Mouse (Mus musculus) right cerebral cortex, adult 18-20 months (tissue): ENCODE data around the gene Lgals7.

Experiments used
- DNase-seq: peaks from one replicate; pipeline ENCODE4 v3.0.0; 2022; ENCODE audit warnings: mixed read lengths

Gene Lgals7

GRCm38 (mm10) chr7:28831411-28832125 lies 32.1 kb upstream of the Lgals7 start:
- DNase-seq, result no peak

DNA sequence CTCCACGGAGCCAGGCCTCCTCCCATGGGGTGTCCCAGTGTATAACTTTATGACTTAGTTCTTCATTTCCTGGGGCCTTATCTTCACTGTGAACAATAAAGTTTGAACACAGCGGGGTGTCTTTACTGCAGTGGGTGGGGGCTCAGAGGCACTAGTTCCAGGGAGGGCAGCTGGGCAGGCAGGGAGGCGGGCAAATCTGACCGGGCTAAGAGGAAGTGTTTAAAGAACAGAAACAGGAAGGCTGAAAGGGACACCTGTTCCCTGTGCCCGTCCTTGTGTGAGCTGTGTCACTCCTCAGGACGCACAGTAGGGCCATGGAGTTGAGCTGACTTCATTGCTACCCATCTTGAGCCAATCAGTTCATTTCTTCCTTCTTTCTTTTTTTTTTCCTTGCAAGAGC lies 31.5 kb upstream of the Lgals7 start:
- no peak for DNase-seq

DNA sequence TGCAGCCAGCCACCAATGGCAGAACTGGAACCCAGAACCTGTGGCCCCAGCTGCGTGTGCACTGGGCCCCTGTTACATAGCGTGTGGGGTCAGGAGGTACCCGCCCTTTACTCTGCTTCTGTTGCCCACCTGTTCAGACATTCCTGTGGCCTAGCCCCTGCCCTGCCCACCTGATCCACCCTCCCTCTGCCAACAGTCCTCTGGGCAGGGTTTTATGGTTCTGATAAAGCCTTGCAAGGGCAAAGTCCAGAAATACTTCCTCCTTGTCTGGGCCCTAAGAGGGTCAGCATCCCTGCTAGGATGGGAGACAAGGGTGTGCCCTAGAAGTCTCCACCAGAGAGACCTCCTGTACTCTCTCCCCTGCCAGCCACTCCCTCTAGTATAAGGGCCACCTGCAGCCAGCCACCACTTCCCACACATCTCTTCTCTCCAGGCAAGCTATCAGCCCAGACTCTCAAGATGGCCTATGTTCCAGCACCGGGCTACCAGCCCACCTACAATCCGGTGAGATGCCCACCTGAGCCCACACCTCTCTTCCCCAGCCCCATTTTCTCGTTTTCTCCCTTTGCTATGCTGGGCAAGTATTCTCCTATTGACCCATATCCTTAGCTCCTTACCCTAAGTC lies 29.8 kb upstream of the Lgals7 start, which contains the start of gene Lgals4:
Gene Lgals4 (plus strand): TSS at position 132 of the 625 bp plus-strand sequence.
- DNase-seq, result no peak

DNA sequence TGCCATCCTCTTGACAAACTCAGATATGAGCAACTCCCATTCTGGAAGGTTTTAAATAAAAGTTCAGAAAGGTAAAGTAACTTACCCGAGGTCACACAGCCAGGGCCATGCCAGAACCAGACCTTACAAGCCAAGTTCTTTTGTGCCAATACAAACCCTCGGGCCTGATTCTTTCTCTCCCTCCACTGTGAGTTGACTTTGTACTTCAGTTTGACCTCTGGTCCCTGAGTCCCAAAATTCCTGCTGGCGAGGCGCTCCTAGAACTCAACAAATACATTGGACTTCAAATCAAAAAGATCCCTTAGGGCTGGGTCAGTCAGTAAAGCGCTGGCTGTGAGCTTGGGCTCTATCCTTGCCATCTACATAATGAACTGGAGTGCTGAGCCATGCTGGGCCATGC lies 26.7 kb upstream of the Lgals7 start:
- no peak for DNase-seq

DNA sequence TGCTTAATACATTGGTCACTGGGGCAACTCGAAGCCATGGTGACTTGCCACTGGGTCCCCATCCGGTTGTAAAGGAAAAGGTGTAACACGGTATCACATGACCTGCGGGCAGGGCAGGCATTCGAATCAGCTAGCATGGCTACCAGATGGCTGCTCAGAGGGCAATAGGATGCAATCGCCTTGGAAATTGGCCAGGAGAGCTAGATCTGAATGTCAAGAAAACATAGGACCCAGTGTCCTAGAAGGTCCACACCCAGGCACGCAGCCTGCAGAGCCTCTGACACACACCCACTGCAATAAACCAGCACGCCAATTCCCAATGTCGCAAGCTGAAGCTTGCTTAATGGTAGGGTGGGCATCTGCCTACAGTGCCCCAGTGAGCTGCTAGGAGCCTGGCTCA lies 25.3 kb upstream of the Lgals7 start:
- DNase-seq, result no peak

DNA sequence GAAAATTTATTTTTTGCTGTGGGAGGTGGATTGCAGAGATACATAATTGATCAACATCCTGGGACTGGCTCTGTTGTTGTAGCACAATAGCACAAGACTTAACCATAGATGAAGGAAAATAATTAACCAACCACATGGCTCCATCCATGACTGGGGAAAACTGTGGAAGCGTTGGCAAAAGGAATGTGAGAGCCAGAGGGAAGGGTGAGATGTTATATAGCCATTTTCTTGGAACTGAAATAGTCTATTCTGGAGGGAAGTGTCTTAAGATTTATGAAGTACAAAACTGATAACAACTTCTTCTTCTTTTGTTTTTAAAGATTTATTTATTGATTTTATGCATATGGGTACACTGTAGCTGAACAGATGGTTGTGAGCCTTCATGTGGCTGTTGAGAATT lies 16.4 kb upstream of the Lgals7 start:
- DNase-seq, result no peak

GRCm38 (mm10) chr7:28849700-28850236 lies 13.9 kb upstream of the Lgals7 start:
- no peak for DNase-seq

- no peak for DNase-seq
These were observed 13.0 kb upstream of the Lgals7 start for GRCm38 (mm10) chr7:28850642-28851041.

GRCm38 (mm10) chr7:28859953-28860352 lies 3.7 kb upstream of the Lgals7 start:
- no peak for DNase-seq

- no peak for DNase-seq
These were observed 2.8 kb upstream of the Lgals7 start for GRCm38 (mm10) chr7:28860898-28861297.

GRCm38 (mm10) chr7:28862817-28863499 lies 695 bp upstream of the Lgals7 start:
- peak; percentile 62 for DNase-seq

DNA sequence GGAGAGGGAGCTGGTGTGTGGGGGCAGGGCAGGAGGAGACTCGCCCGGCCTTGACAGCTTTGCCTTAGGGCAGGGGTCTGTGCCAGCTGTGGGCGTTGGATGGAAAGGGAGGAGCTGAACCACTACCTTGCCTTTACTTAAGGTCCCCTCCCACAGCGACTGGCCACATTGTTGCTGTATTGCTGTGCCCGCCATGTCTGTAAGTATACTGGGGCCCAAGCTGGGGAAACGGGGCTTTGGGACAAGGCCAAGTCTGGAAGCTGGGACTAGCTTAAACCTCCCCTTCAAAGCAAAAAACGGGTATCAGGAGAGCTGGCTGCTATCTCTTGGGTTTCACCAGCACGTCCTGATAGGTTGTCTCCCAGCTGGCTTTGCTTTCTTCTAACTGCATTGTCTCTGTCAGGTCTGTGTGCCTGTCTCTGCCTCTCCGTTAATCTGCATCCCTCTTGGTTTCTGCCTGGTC lies 666 bp downstream of the Lgals7 start:
- DNase-seq, result no peak

- DNase-seq, result peak; percentile 93
These were observed 2.0 kb downstream of the Lgals7 start for GRCm38 (mm10) chr7:28865481-28866300.

DNA sequence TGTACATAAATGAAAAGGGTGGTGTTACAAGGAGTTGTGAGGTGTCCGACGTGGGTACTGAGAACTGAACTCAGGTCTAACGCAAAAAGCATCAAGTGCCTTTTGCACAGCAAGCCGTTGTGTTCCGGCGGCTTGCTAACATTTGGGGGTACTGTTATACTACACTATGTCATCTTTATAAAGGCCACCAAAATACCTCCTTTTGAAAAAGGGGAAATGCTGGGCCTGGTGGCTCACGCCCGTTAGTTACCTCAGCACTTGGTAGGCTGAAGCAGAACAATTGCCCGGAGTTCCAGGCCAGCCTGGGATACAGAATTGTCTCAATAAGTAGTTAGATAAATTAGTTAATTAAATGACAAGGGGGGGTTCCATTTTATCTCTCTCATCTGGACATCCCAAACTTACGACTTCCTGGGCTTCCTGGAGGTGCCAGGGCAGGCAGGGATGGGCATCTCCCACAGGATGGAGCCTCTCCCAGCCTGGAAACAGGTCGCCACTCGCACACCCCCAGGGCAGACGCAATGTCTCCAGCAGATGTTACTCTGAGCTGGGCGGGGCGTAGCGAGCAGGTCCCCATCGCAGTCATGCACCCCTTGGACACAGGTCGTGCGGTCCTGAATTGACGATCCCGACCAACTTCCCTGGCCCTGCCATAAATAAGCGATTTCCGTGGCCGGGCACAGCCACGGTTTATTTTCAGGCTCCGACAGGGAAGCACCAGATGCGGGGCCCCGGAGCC lies 3.3 kb downstream of the Lgals7 start:
- DNase-seq, result no peak

- peak; percentile 49 for DNase-seq
These were observed 4.1 kb downstream of the Lgals7 start for GRCm38 (mm10) chr7:28867508-28868340.

GRCm38 (mm10) chr7:28870901-28871664 lies 7.4 kb downstream of the Lgals7 start:
- DNase-seq, result no peak

- no peak for DNase-seq
These were observed 10.9 kb downstream of the Lgals7 start for GRCm38 (mm10) chr7:28874565-28874964.

GRCm38 (mm10) chr7:28876099-28876498 lies 12.4 kb downstream of the Lgals7 start:
- no peak for DNase-seq

GRCm38 (mm10) chr7:28877155-28877554 lies 13.5 kb downstream of the Lgals7 start:
- no peak for DNase-seq

- DNase-seq, result no peak
These were observed 14.2 kb downstream of the Lgals7 start for GRCm38 (mm10) chr7:28877856-28878255.
